Mouse (Mus musculus) intestine, embryonic 16.5 days (tissue): ENCODE data around the gene Itga1. TPM values are rescaled to one million over a fixed set of nuclear protein-coding genes. Genes with fewer than 3 reads are reported as not detected.

Source experiments
- ATAC-seq: fragments of 200-750 bp; cut with Nextera tagmentation; 2 replicates; pipeline ENCODE4 v1.8.0; 2017; ENCODE audit warnings: moderate TSS enrichment, moderate library complexity
- H3K27ac ChIP-seq: fragments of 300-500 bp; sonication (generic); 2 replicates; pipeline ENCODE4 v1.5.1; 2014; ENCODE audit warnings: mild to moderate bottlenecking, low read length
- H3K27me3 ChIP-seq: fragments of 300-500 bp; sonication (generic); replicated peaks from 2 replicates; pipeline ENCODE4 v1.6.1; 2014; ENCODE audit warnings: low read length, control low read depth, mixed read lengths; ENCODE audit not compliant: control insufficient read depth, insufficient read depth
- H3K36me3 ChIP-seq: fragments of 300-500 bp; sonication (generic); 2 replicates; pipeline ENCODE4 v1.6.1; 2014; ENCODE audit warnings: low read length, control low read depth; ENCODE audit not compliant: control insufficient read depth, insufficient read depth
- H3K4me1 ChIP-seq: fragments of 300-500 bp; sonication (generic); 2 replicates; pipeline ENCODE4 v1.6.1; 2014; ENCODE audit warnings: low read length, control low read depth, mixed read lengths; ENCODE audit not compliant: control insufficient read depth, insufficient read depth
- H3K4me2 ChIP-seq: fragments of 300-500 bp; sonication (generic); 2 replicates; pipeline ENCODE4 v1.6.1; 2014; ENCODE audit warnings: low read depth, low read length, control low read depth
- H3K4me3 ChIP-seq: fragments of 300-500 bp; sonication (generic); 2 replicates; pipeline ENCODE4 v1.5.1; 2014; ENCODE audit warnings: mild to moderate bottlenecking, low read length
- H3K9ac ChIP-seq: fragments of 300-500 bp; sonication (generic); 2 replicates; pipeline ENCODE4 v1.6.1; 2014; ENCODE audit warnings: low read depth, low read length
- H3K9me3 ChIP-seq: fragments of 300-500 bp; sonication (generic); 2 replicates; pipeline ENCODE4 v1.6.1; 2016; ENCODE audit warnings: low read length, control low read depth; ENCODE audit not compliant: control insufficient read depth
- WGBS: fragments of 180-500 bp; shearing (Covaris S2); extraction: QIAGEN DNeasy Blood & Tissue Kit; methylation state at CpG from one replicate; pipeline ENCODE4 v1.1.7; 2014; 5-methylcytosine and 5-hydroxymethylcytosine counted together
- polyA plus RNA-seq: library from polyadenylated mRNA; unstranded; fragments of >200 nt; fragmentation: Nextera tagmentation; extraction: Ambion mirVana; gene quantifications from 2 replicates; pipeline ENCODE4 v1.2.1, GENCODE M21; 2015

Itga1 gene
- polyA plus RNA-seq, 1 experiment from 2014 or later, result 15.4 TPM

- WGBS, result 61% methylated on average over 14 of the region's 14 CpGs
- 0 out of 2 replicates have a peak, but pooled peaks cover 2% of the 10 kb centered on the region for H3K4me1 ChIP-seq
- H3K4me2 ChIP-seq, result no peak overlapping the region
- H3K4me3 ChIP-seq, result no peak overlapping the region
- H3K27ac ChIP-seq, result no peak overlapping the region
- H3K27me3 ChIP-seq, result no peaks in the 10 kb centered on the region
- no peaks in the 10 kb centered on the region for H3K9me3 ChIP-seq
- H3K36me3 ChIP-seq, result no peaks in the 10 kb centered on the region
- no peak overlapping the region for H3K9ac ChIP-seq
- ATAC-seq, result no peak
These were observed 109.3 kb downstream of the Itga1 start for GRCm38 (mm10) chr13:114992260-114993014.

- no peaks in the 10 kb centered on the region for H3K27me3 ChIP-seq
- H3K4me1 ChIP-seq, result no peaks in the 10 kb centered on the region
- no peak overlapping the region for H3K9ac ChIP-seq
- no peak overlapping the region for H3K27ac ChIP-seq
- H3K36me3 ChIP-seq, result no peaks in the 10 kb centered on the region
- no peak overlapping the region for H3K4me3 ChIP-seq
- WGBS, result 64% methylated on average over 6 of the region's 6 CpGs
- no peaks in the 10 kb centered on the region for H3K9me3 ChIP-seq
- ATAC-seq, result no peak
- no peak overlapping the region for H3K4me2 ChIP-seq
These were observed 114.1 kb downstream of the Itga1 start for GRCm38 (mm10) chr13:114987668-114988067.

GRCm38 (mm10) chr13:114987161-114987560 lies 114.6 kb downstream of the Itga1 start:
- H3K27me3 ChIP-seq, result no peaks in the 10 kb centered on the region
- no peak overlapping the region for H3K9ac ChIP-seq
- no peak overlapping the region for H3K4me2 ChIP-seq
- 0 out of 2 replicates have a peak, but pooled peaks have one; percentile 23 for ATAC-seq
- no peaks in the 10 kb centered on the region for H3K36me3 ChIP-seq
- no peak overlapping the region for H3K4me3 ChIP-seq
- H3K4me1 ChIP-seq, result no peaks in the 10 kb centered on the region
- WGBS, result 70% methylated on average over 2 of the region's 2 CpGs
- H3K9me3 ChIP-seq, result no peaks in the 10 kb centered on the region
- no peak overlapping the region for H3K27ac ChIP-seq

GRCm38 (mm10) chr13:114984658-114985057 lies 117.1 kb downstream of the Itga1 start:
- no peaks in the 10 kb centered on the region for H3K36me3 ChIP-seq
- 53% methylated on average over 1 of the region's 1 CpGs for WGBS
- H3K4me1 ChIP-seq, result no peaks in the 10 kb centered on the region
- no peak overlapping the region for H3K27ac ChIP-seq
- H3K27me3 ChIP-seq, result no peaks in the 10 kb centered on the region
- H3K4me2 ChIP-seq, result no peak overlapping the region
- no peak overlapping the region for H3K9ac ChIP-seq
- no peak for ATAC-seq
- no peak overlapping the region for H3K4me3 ChIP-seq
- H3K9me3 ChIP-seq, result no peaks in the 10 kb centered on the region

GRCm38 (mm10) chr13:114983116-114983515 lies 118.6 kb downstream of the Itga1 start:
- Histone ChIP-seq H3K27ac (no peak overlapping the region), H3K27me3 (no peaks in the 10 kb centered on the region), H3K9ac (no peak overlapping the region), H3K36me3 (no peaks in the 10 kb centered on the region), H3K4me3 (no peak overlapping the region), H3K9me3 (no peaks in the 10 kb centered on the region), H3K4me1 (no peaks in the 10 kb centered on the region), H3K4me2 (no peak overlapping the region)
- 90% methylated on average over 7 of the region's 7 CpGs for WGBS
- no peak for ATAC-seq

- no peak overlapping the region for H3K4me3 ChIP-seq
- no peaks in the 10 kb centered on the region for H3K36me3 ChIP-seq
- no peaks in the 10 kb centered on the region for H3K4me1 ChIP-seq
- H3K9me3 ChIP-seq, result no peaks in the 10 kb centered on the region
- ATAC-seq, result no peak
- no peak overlapping the region for H3K4me2 ChIP-seq
- 54% methylated on average over 10 of the region's 10 CpGs for WGBS
- no peak overlapping the region for H3K27ac ChIP-seq
- no peak overlapping the region for H3K9ac ChIP-seq
- no peaks in the 10 kb centered on the region for H3K27me3 ChIP-seq
These were observed 120.8 kb downstream of the Itga1 start for GRCm38 (mm10) chr13:114980831-114981419.

GRCm38 (mm10) chr13:114974484-114975042 lies 127.2 kb downstream of the Itga1 start:
- Histone ChIP-seq H3K4me2 (no peak overlapping the region), H3K4me1 (no peaks in the 10 kb centered on the region), H3K36me3 (no peaks in the 10 kb centered on the region), H3K9me3 (no peaks in the 10 kb centered on the region), H3K27me3 (no peaks in the 10 kb centered on the region), H3K27ac (no peak overlapping the region), H3K4me3 (no peak overlapping the region), H3K9ac (no peak overlapping the region)
- 54% methylated on average over 6 of the region's 6 CpGs for WGBS
- ATAC-seq, result no peak

GRCm38 (mm10) chr13:114971905-114972304 lies 129.9 kb downstream of the Itga1 start:
- Histone ChIP-seq H3K9ac (no peak overlapping the region), H3K9me3 (no peaks in the 10 kb centered on the region), H3K36me3 (no peaks in the 10 kb centered on the region), H3K4me2 (no peak overlapping the region), H3K4me1 (no peaks in the 10 kb centered on the region), H3K27me3 (no peaks in the 10 kb centered on the region), H3K27ac (no peak overlapping the region), H3K4me3 (no peak overlapping the region)
- 66% methylated on average over 3 of the region's 3 CpGs for WGBS
- peak; percentile 55; the same call in 1 of the 2 replicates for ATAC-seq

- 39% methylated on average over 2 of the region's 2 CpGs for WGBS
- Histone ChIP-seq H3K36me3 (no peaks in the 10 kb centered on the region), H3K9ac (no peak overlapping the region), H3K4me1 (no peaks in the 10 kb centered on the region), H3K9me3 (no peaks in the 10 kb centered on the region), H3K27ac (no peak overlapping the region), H3K4me3 (no peak overlapping the region), H3K4me2 (no peak overlapping the region), H3K27me3 (no peaks in the 10 kb centered on the region)
- ATAC-seq, result peak; percentile 86
These were observed 137.5 kb downstream of the Itga1 start for GRCm38 (mm10) chr13:114964233-114964632.
